Mouse (Mus musculus): ENCODE data around the gene Syt8. TPM values are rescaled to one million over a fixed set of nuclear protein-coding genes. Genes with fewer than 3 reads are reported as not detected.
A peak's percentile ranks its signal among the peaks of the same experiment; 100 is the strongest.

Syt8 gene
- total RNA-seq, 4 experiments from 2014 or later, result 1.2 TPM; not detected in 3

- DNase-seq, result no peak
Observed at GRCm38 (mm10) chr7:142409603-142410002, 25.0 kb upstream of the Syt8 start.

- DNase-seq, result no peak
Observed at GRCm38 (mm10) chr7:142413285-142413684, 21.4 kb upstream of the Syt8 start.

GRCm38 (mm10) chr7:142415314-142415713 lies 19.3 kb upstream of the Syt8 start:
- no peak for DNase-seq

- DNase-seq, result no peak
Observed at GRCm38 (mm10) chr7:142416225-142416624, 18.4 kb upstream of the Syt8 start.

- DNase-seq, result no peak
Observed at GRCm38 (mm10) chr7:142418027-142418426, 16.6 kb upstream of the Syt8 start.

GRCm38 (mm10) chr7:142418679-142419078 lies 16.0 kb upstream of the Syt8 start:
- no peak for DNase-seq

GRCm38 (mm10) chr7:142419887-142420286 lies 14.8 kb upstream of the Syt8 start:
- DNase-seq, result no peak

GRCm38 (mm10) chr7:142421826-142422225 lies 12.8 kb upstream of the Syt8 start:
- no peak for DNase-seq

- DNase-seq, result no peak
Observed at GRCm38 (mm10) chr7:142425641-142426213, 8.9 kb upstream of the Syt8 start.

- DNase-seq, result no peak
Observed at GRCm38 (mm10) chr7:142428213-142428612, 6.4 kb upstream of the Syt8 start.

- DNase-seq, result no peak
Observed at GRCm38 (mm10) chr7:142430160-142430678, 4.4 kb upstream of the Syt8 start.

- no peak for DNase-seq
Observed at GRCm38 (mm10) chr7:142431106-142431505, 3.5 kb upstream of the Syt8 start.

- no peak for DNase-seq
Observed at GRCm38 (mm10) chr7:142433623-142434022, 1.0 kb upstream of the Syt8 start.

GRCm38 (mm10) chr7:142435524-142435923 lies 874 bp downstream of the Syt8 start:
- DNase-seq, result peak; percentile 32

GRCm38 (mm10) chr7:142437324-142437723 lies 2.7 kb downstream of the Syt8 start:
- DNase-seq, result no peak

- DNase-seq, result no peak
Observed at GRCm38 (mm10) chr7:142439966-142440365, 5.3 kb downstream of the Syt8 start.

- DNase-seq, result no peak
Observed at GRCm38 (mm10) chr7:142440657-142441114, 6.0 kb downstream of the Syt8 start.

GRCm38 (mm10) chr7:142441585-142441984 lies 6.9 kb downstream of the Syt8 start, which contains the start of gene Tnni2:
Gene Tnni2, plus strand, starts transcription at chr7:142441808.
- DNase-seq, result no peak

- no peak for DNase-seq
Observed at GRCm38 (mm10) chr7:142442081-142442907, 7.6 kb downstream of the Syt8 start.

- DNase-seq, result no peak
Observed at GRCm38 (mm10) chr7:142442908-142443420, 8.3 kb downstream of the Syt8 start.

- DNase-seq, result no peak
Observed at GRCm38 (mm10) chr7:142443474-142443873, 8.8 kb downstream of the Syt8 start.

- no peak for DNase-seq
Observed at GRCm38 (mm10) chr7:142444171-142444570, 9.5 kb downstream of the Syt8 start.

GRCm38 (mm10) chr7:142445324-142445723 lies 10.7 kb downstream of the Syt8 start:
- no peak for DNase-seq

Data from adrenal gland, adult 8-10 months (tissue).